Mouse (Mus musculus) heart, embryonic 11.5 days (tissue): Measurements from ENCODE around the gene Olfm4. TPM values are rescaled to one million over a fixed set of nuclear protein-coding genes. Genes with fewer than 3 reads are reported as not detected.

Source experiments
- ATAC-seq: fragments of 200-750 bp; cut with Nextera tagmentation; replicated peaks from 2 replicates; pipeline ENCODE4 v1.8.0; 2017; ENCODE audit warnings: moderate library complexity; ENCODE audit not compliant: insufficient number of reproducible peaks, low FRiP score, low TSS enrichment
- H3K27ac ChIP-seq: fragments of 300-500 bp; sonication (generic); 2 replicates; pipeline ENCODE4 v1.5.1; 2014; ENCODE audit warnings: mild to moderate bottlenecking, low read depth, low read length
- H3K27me3 ChIP-seq: fragments of 300-500 bp; sonication (generic); 2 replicates; pipeline ENCODE4 v1.6.1; 2014; ENCODE audit warnings: mild to moderate bottlenecking, low read length, mixed read lengths; ENCODE audit not compliant: control insufficient read depth, insufficient read depth
- H3K36me3 ChIP-seq: fragments of 300-500 bp; sonication (generic); 2 replicates; pipeline ENCODE4 v1.6.1; 2014; ENCODE audit warnings: mild to moderate bottlenecking, low read length, moderate library complexity, mixed read lengths; ENCODE audit not compliant: control insufficient read depth, insufficient read depth
- H3K4me1 ChIP-seq: fragments of 300-500 bp; sonication (generic); 2 replicates; pipeline ENCODE4 v1.6.1; 2014; ENCODE audit warnings: low read length; ENCODE audit not compliant: control insufficient read depth, insufficient read depth
- H3K4me2 ChIP-seq: fragments of 300-500 bp; sonication (generic); 2 replicates; pipeline ENCODE4 v1.6.1; 2014; ENCODE audit warnings: mild to moderate bottlenecking, moderate library complexity
- H3K4me3 ChIP-seq: fragments of 300-500 bp; sonication (generic); 2 replicates; pipeline ENCODE4 v1.5.1; 2014; ENCODE audit warnings: low read depth, low read length
- H3K9ac ChIP-seq: fragments of 300-500 bp; sonication (generic); 2 replicates; pipeline ENCODE4 v1.6.1; 2014; ENCODE audit warnings: mild to moderate bottlenecking, low read depth, low read length, moderate library complexity
- H3K9me3 ChIP-seq: fragments of 300-500 bp; sonication (generic); replicated peaks from 2 replicates; pipeline ENCODE4 v1.6.1; 2016; ENCODE audit warnings: low read length; ENCODE audit not compliant: control insufficient read depth
- WGBS: fragments of 180-500 bp; shearing (Covaris S2); extraction: QIAGEN DNeasy Blood & Tissue Kit; methylation state at CpG from one replicate; pipeline ENCODE4 v1.1.7; 2014; ENCODE audit not compliant: insufficient replicate concordance; 5-methylcytosine and 5-hydroxymethylcytosine counted together
- polyA plus RNA-seq: library from polyadenylated mRNA; unstranded; fragments of >200 nt; fragmentation: Nextera tagmentation; extraction: Ambion mirVana; gene quantifications from 2 replicates; pipeline ENCODE4 v1.2.1, GENCODE M21; 2014

Gene Olfm4
- 0.15 and 0.33 TPM in 2 replicates for polyA plus RNA-seq

DNA sequence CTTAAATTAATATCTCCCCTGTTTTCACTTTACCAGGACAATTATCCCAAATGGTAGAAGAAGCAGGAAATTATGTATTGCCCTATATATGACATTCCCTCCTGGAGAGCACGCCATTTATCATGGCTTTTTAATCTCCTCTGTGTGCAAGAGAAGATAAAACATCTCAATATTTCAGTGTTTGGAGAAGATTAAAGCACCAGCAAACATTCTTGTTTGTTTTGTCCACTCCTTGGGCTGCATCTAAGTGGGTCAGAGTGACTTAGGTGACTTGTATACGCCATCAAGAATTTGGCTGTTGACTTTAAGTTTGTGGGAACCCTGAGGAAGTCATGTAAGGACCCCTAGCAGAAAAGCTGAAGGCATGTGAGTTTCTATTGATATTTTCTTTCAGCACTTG, at the start of gene Olfm4:
Olfm4 (plus strand) TSS at position 301 of the 400 bp plus-strand sequence.
- no peaks in the 10 kb centered on the region for H3K36me3 ChIP-seq
- no peak within 1 kb of the TSS for H3K27ac ChIP-seq
- H3K4me1 ChIP-seq: no peaks in the 10 kb centered on the region
- ATAC-seq: no peak
- H3K4me2 ChIP-seq: no peak within 1 kb of the TSS
- H3K4me3 ChIP-seq: no peak within 1 kb of the TSS
- H3K27me3 ChIP-seq: no peaks in the 10 kb centered on the region
- H3K9ac ChIP-seq: no peak within 1 kb of the TSS
- WGBS: 72% methylated on average over 2 of the region's 2 CpGs
- H3K9me3 ChIP-seq: no peaks in the 10 kb centered on the region

DNA sequence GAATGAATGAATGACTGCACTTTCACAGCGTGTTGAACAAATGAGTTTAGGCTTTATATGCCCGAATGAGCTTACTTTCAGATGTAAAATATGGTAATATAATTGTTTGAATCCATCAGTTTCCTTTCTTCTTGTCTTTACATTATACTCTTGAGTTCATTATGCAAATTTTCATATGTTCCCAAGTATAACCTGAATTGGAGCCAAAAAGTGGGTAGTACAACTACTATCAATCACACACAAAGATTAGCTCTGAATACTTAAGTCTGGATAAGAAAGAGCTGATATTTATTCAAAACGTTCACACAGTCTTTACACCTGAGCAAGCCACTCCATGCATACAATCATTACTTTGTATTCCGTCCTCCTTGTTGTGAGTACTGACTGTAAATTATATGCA, 49.5 kb upstream of the Olfm4 start:
- Histone ChIP-seq H3K4me2 (no peak overlapping the region), H3K9ac (no peak overlapping the region), H3K9me3 (no peaks in the 10 kb centered on the region), H3K4me3 (no peak overlapping the region), H3K27ac (no peak overlapping the region), H3K4me1 (no peaks in the 10 kb centered on the region), H3K36me3 (no peaks in the 10 kb centered on the region), H3K27me3 (no peaks in the 10 kb centered on the region)
- 62% methylated on average over 4 of the region's 4 CpGs for WGBS
- ATAC-seq: no peak

- Histone ChIP-seq H3K4me3 (no peak overlapping the region), H3K36me3 (no peaks in the 10 kb centered on the region), H3K4me1 (no peaks in the 10 kb centered on the region), H3K9me3 (no peaks in the 10 kb centered on the region), H3K4me2 (no peak overlapping the region), H3K27ac (no peak overlapping the region), H3K9ac (no peak overlapping the region), H3K27me3 (no peaks in the 10 kb centered on the region)
- 87% methylated on average over 4 of the region's 4 CpGs for WGBS
- no peak for ATAC-seq
Observed at GRCm38 (mm10) chr14:79936879-79937468, 46.9 kb upstream of the Olfm4 start.

GRCm38 (mm10) chr14:79945876-79946275, 38.0 kb upstream of the Olfm4 start:
- no peaks in the 10 kb centered on the region for H3K36me3 ChIP-seq
- H3K9me3 ChIP-seq: no peaks in the 10 kb centered on the region
- WGBS: 57% methylated on average over 2 of the region's 2 CpGs
- no peak overlapping the region for H3K27ac ChIP-seq
- H3K4me1 ChIP-seq: no peaks in the 10 kb centered on the region
- H3K4me3 ChIP-seq: no peak overlapping the region
- no peak overlapping the region for H3K9ac ChIP-seq
- no peak overlapping the region for H3K4me2 ChIP-seq
- no peaks in the 10 kb centered on the region for H3K27me3 ChIP-seq
- ATAC-seq: no peak

DNA sequence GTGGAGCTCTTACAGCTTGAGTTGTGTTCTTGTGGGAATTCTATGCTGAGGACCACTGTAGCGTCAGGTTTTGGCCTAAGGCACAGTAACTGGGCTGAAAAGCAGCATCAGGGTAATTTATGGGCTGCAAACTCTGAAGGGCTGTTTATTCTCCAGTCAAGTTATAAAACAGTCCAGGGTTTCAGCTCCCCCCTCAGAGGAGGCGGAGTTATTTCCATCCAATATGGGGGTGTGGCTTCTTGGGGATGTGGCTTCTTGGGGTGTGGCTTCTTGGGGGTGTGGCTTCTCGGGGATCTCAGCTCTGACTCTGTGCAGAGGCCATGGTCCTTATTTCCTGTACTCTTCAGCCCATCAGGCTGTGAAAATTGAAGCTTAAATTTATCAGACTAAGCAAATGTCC, 28.2 kb upstream of the Olfm4 start:
- Histone ChIP-seq H3K27ac (no peak overlapping the region), H3K4me2 (no peak overlapping the region), H3K4me1 (no peaks in the 10 kb centered on the region), H3K27me3 (no peaks in the 10 kb centered on the region), H3K36me3 (no peaks in the 10 kb centered on the region), H3K9me3 (no peaks in the 10 kb centered on the region), H3K9ac (no peak overlapping the region), H3K4me3 (no peak overlapping the region)
- 66% methylated on average over 3 of the region's 3 CpGs for WGBS
- ATAC-seq: no peak

DNA sequence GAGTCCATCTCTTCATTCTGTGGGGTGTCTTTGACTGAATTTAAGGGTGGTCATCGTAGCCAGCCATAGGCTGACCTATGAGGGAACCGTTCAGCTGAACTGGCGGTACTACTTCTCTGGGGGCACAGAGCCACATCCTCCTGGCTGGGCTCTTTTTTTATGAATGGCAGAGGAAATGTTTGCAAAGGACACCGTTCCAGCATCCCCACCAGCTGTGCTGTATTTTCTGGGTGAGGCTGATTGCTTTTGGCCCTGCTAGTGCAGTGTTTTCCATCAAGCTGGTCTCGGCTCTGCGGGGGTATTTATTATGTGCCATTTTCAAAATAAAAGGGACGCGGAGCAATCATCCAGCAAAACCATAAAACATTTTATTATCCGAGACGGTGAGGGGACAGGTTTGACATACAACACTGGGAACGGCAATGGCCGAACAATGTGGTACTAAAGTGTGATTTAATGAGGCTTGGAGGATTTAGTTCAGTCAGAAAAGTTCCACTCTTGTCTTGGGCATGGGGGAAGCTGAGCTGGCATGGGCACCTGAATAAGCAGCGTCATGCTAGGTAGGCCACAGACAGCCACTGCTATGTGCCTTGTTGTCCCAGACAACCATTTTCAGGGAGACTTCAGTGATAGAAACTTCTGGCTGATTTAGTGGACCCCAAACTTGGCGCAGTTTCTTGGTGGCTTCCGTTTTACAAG, 25.9 kb upstream of the Olfm4 start:
- no peaks in the 10 kb centered on the region for H3K27me3 ChIP-seq
- H3K27ac ChIP-seq: no peak overlapping the region
- H3K4me3 ChIP-seq: no peak overlapping the region
- WGBS: 88% methylated on average over 15 of the region's 15 CpGs
- no peak overlapping the region for H3K9ac ChIP-seq
- no peak for ATAC-seq
- H3K4me2 ChIP-seq: no peak overlapping the region
- H3K4me1 ChIP-seq: no peaks in the 10 kb centered on the region
- no peaks in the 10 kb centered on the region for H3K9me3 ChIP-seq
- no peaks in the 10 kb centered on the region for H3K36me3 ChIP-seq

DNA sequence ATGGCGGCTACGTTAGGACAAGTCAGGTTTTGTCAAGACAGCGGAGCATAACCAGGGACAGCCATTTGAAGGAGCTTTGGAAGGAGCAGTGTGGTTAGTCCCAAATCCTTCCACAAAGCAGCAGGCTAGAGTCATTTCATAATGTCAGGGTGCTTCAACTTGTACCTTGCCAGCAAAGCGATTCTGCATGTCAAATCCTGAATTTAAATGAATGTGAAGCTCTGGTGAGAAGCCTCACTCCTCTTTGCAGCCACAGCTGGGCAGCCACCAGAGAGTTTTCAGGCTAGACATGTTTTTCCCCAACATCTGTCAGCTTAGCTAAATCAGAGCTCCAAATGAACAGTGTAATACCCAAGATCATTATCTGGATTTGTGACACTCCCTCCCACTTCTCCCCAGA, 22.7 kb upstream of the Olfm4 start:
- Histone ChIP-seq H3K9ac (no peak overlapping the region), H3K27me3 (no peaks in the 10 kb centered on the region), H3K36me3 (no peaks in the 10 kb centered on the region), H3K4me2 (no peak overlapping the region), H3K9me3 (no peaks in the 10 kb centered on the region), H3K4me3 (no peak overlapping the region), H3K4me1 (no peaks in the 10 kb centered on the region), H3K27ac (no peak overlapping the region)
- no peak for ATAC-seq
- WGBS: 57% methylated on average over 4 of the region's 4 CpGs

- H3K27me3 ChIP-seq: no peaks in the 10 kb centered on the region
- H3K36me3 ChIP-seq: no peaks in the 10 kb centered on the region
- no peak overlapping the region for H3K4me2 ChIP-seq
- H3K27ac ChIP-seq: no peak overlapping the region
- no peaks in the 10 kb centered on the region for H3K4me1 ChIP-seq
- H3K9me3 ChIP-seq: no peaks in the 10 kb centered on the region
- no peak overlapping the region for H3K4me3 ChIP-seq
- ATAC-seq: no peak
- WGBS: 80% methylated on average over 2 of the region's 2 CpGs
- H3K9ac ChIP-seq: no peak overlapping the region
Observed at GRCm38 (mm10) chr14:79961602-79962001, 22.3 kb upstream of the Olfm4 start.

GRCm38 (mm10) chr14:79970165-79970564, 13.7 kb upstream of the Olfm4 start:
- no peak for ATAC-seq
- Histone ChIP-seq H3K27ac (no peak overlapping the region), H3K9ac (no peak overlapping the region), H3K27me3 (no peaks in the 10 kb centered on the region), H3K36me3 (no peaks in the 10 kb centered on the region), H3K4me2 (no peak overlapping the region), H3K4me3 (no peak overlapping the region), H3K4me1 (no peaks in the 10 kb centered on the region), H3K9me3 (0 out of 2 replicates have a peak, but pooled peaks cover 2% of the 10 kb centered on the region)
- WGBS: 62% methylated on average over 3 of the region's 3 CpGs
